Mouse (Mus musculus) midbrain, postnatal 0 days (tissue): ENCODE data around the gene Cox4i2. TPM values are rescaled to one million over a fixed set of nuclear protein-coding genes. Genes with fewer than 3 reads are reported as not detected.

Experiments used
- ATAC-seq: fragments of 200-750 bp; cut with Nextera tagmentation; 2 replicates; pipeline ENCODE4 v1.8.0; 2017; ENCODE audit warnings: moderate number of reproducible peaks, mild to moderate bottlenecking, moderate TSS enrichment, moderate library complexity; ENCODE audit not compliant: low FRiP score
- DNase-seq: peaks from one replicate; pipeline ENCODE4 v3.0.0-alpha.2; 2015; ENCODE audit warnings: low spot score
- H3K27ac ChIP-seq: fragments of 300-500 bp; sonication (generic); 2 replicates; pipeline ENCODE4 v1.5.1; 2014; ENCODE audit warnings: low read depth, mild to moderate bottlenecking, low read length, mixed read lengths
- H3K27me3 ChIP-seq: fragments of 300-500 bp; sonication (generic); 2 replicates; pipeline ENCODE4 v1.6.1; 2014; ENCODE audit warnings: low read length, control low read depth, mixed read lengths; ENCODE audit not compliant: insufficient read depth
- H3K36me3 ChIP-seq: fragments of 300-500 bp; sonication (generic); 2 replicates; pipeline ENCODE4 v1.6.1; 2014; ENCODE audit warnings: low read length, control low read depth, mixed read lengths; ENCODE audit not compliant: insufficient read depth
- H3K4me1 ChIP-seq: fragments of 300-500 bp; sonication (generic); 2 replicates; pipeline ENCODE4 v1.6.1; 2014; ENCODE audit warnings: mild to moderate bottlenecking, control low read depth, antibody characterized with exemption, low read length, mixed read lengths; ENCODE audit not compliant: insufficient read depth
- H3K4me2 ChIP-seq: fragments of 300-500 bp; sonication (generic); 2 replicates; pipeline ENCODE4 v1.6.1; 2014; ENCODE audit warnings: low read depth, mild to moderate bottlenecking, low read length, mixed read lengths; ENCODE audit not compliant: poor library complexity, severe bottlenecking
- H3K4me3 ChIP-seq: fragments of 300-500 bp; sonication (generic); 2 replicates; pipeline ENCODE4 v1.5.1; 2014; ENCODE audit warnings: low read depth, mild to moderate bottlenecking, low read length, moderate library complexity
- H3K9ac ChIP-seq: fragments of 300-500 bp; sonication (generic); replicated peaks from 2 replicates; pipeline ENCODE4 v1.6.1; 2014; ENCODE audit warnings: mild to moderate bottlenecking, low read length, moderate library complexity, mixed read lengths; ENCODE audit not compliant: poor library complexity, severe bottlenecking
- H3K9me3 ChIP-seq: fragments of 300-500 bp; sonication (generic); 2 replicates; pipeline ENCODE4 v1.6.1; 2016; ENCODE audit warnings: low read length, control low read depth
- CTCF ChIP-seq: IDR thresholded peaks from 2 replicates; pipeline ENCODE4 v1.5.1; 2016; ENCODE audit warnings: antibody characterized with exemption, mild to moderate bottlenecking
- WGBS: fragments of 180-500 bp; shearing (Covaris S2); extraction: QIAGEN DNeasy Blood & Tissue Kit; methylation state at CpG from one replicate; pipeline ENCODE4 v1.1.7; 2014; 5-methylcytosine and 5-hydroxymethylcytosine counted together
- polyA plus RNA-seq: library from polyadenylated mRNA; unstranded; fragments of >200 nt; fragmentation: Nextera tagmentation; extraction: Ambion mirVana; gene quantifications from 2 replicates; pipeline ENCODE4 v1.2.1, GENCODE M21; 2015
- total RNA-seq: library from RNA; depleted of rRNA; stranded (reverse); fragments of >200 nt; gene quantifications from 2 replicates; pipeline ENCODE4 v1.2.3, GENCODE M21; 2014

Cox4i2 gene
- total and polyA plus RNA-seq, 2 experiments from 2014 or later = 2.0 to 3.3 TPM

- DNase-seq (no peak), ATAC-seq (no peak)
- no peak for TF ChIP-seq CTCF
- Histone ChIP-seq H3K4me1 (peaks cover 5% of the 10 kb centered on the region; the same call in 1 of the 2 replicates), H3K4me2 (peak overlapping the region; percentile 51), H3K9ac (peak overlapping the region; percentile 63; the same call in 1 of the 2 replicates), H3K4me3 (no peak overlapping the region; the same call in 1 of the 2 replicates), H3K27me3 (no peaks in the 10 kb centered on the region), H3K36me3 (no peaks in the 10 kb centered on the region), H3K27ac (peak overlapping the region; percentile 38; the same call in 1 of the 2 replicates), H3K9me3 (no peaks in the 10 kb centered on the region)
- WGBS = 75% methylated on average over 3 of the region's 3 CpGs
These were observed 29.6 kb upstream of the Cox4i2 start for GRCm38 (mm10) chr2:152724332-152724723.

GRCm38 (mm10) chr2:152725178-152725750 is 28.7 kb upstream of the Cox4i2 start:
- Histone ChIP-seq H3K9ac (no peak overlapping the region), H3K27ac (no peak overlapping the region), H3K4me2 (no peak overlapping the region), H3K36me3 (no peaks in the 10 kb centered on the region), H3K4me1 (peaks cover 5% of the 10 kb centered on the region; the same call in 1 of the 2 replicates), H3K27me3 (no peaks in the 10 kb centered on the region), H3K4me3 (no peak overlapping the region), H3K9me3 (no peaks in the 10 kb centered on the region)
- no peak for DNase-seq
- no peak for ATAC-seq
- 71% methylated on average over 15 of the region's 15 CpGs for WGBS
- TF ChIP-seq CTCF = no peak

GRCm38 (mm10) chr2:152726213-152726612 is 27.8 kb upstream of the Cox4i2 start:
- 92% methylated on average over 6 of the region's 6 CpGs for WGBS

GRCm38 (mm10) chr2:152726751-152727335 is 27.1 kb upstream of the Cox4i2 start:
- H3K27ac ChIP-seq = no peak overlapping the region
- H3K4me2 ChIP-seq = no peak overlapping the region
- no peaks in the 10 kb centered on the region for H3K9me3 ChIP-seq
- no peak for TF ChIP-seq CTCF
- no peak for DNase-seq
- WGBS = 79% methylated on average over 6 of the region's 6 CpGs
- no peaks in the 10 kb centered on the region for H3K27me3 ChIP-seq
- H3K9ac ChIP-seq = no peak overlapping the region
- no peak for ATAC-seq
- no peak overlapping the region for H3K4me3 ChIP-seq
- no peaks in the 10 kb centered on the region for H3K36me3 ChIP-seq
- H3K4me1 ChIP-seq = peaks cover 5% of the 10 kb centered on the region; the same call in 1 of the 2 replicates

More at GRCm38 (mm10) chr2:152726213-152726612, 27.8 kb upstream of the Cox4i2 start:
- Histone ChIP-seq H3K9me3 (no peaks in the 10 kb centered on the region), H3K4me2 (no peak overlapping the region), H3K36me3 (no peaks in the 10 kb centered on the region), H3K9ac (no peak overlapping the region), H3K4me1 (peaks cover 5% of the 10 kb centered on the region; the same call in 1 of the 2 replicates), H3K4me3 (no peak overlapping the region), H3K27me3 (no peaks in the 10 kb centered on the region), H3K27ac (no peak overlapping the region)
- TF ChIP-seq CTCF = no peak
- no peak for ATAC-seq
- no peak for DNase-seq

GRCm38 (mm10) chr2:152727795-152728510 is 26.0 kb upstream of the Cox4i2 start:
- no peak overlapping the region for H3K27ac ChIP-seq

GRCm38 (mm10) chr2:152728594-152728993 is 25.4 kb upstream of the Cox4i2 start:
- no peak for TF ChIP-seq CTCF
- H3K27ac ChIP-seq = no peak overlapping the region
- H3K27me3 ChIP-seq = no peaks in the 10 kb centered on the region
- H3K4me3 ChIP-seq = no peak overlapping the region
- peaks cover 5% of the 10 kb centered on the region; the same call in 1 of the 2 replicates for H3K4me1 ChIP-seq
- H3K4me2 ChIP-seq = no peak overlapping the region
- no peak overlapping the region for H3K9ac ChIP-seq
- DNase-seq (no peak), ATAC-seq (no peak)
- no peaks in the 10 kb centered on the region for H3K9me3 ChIP-seq
- H3K36me3 ChIP-seq = no peaks in the 10 kb centered on the region
- 88% methylated on average over 7 of the region's 7 CpGs for WGBS

More at GRCm38 (mm10) chr2:152727795-152728510, 26.0 kb upstream of the Cox4i2 start:
- Histone ChIP-seq H3K9me3 (no peaks in the 10 kb centered on the region), H3K4me1 (peaks cover 5% of the 10 kb centered on the region; the same call in 1 of the 2 replicates), H3K36me3 (no peaks in the 10 kb centered on the region), H3K27me3 (no peaks in the 10 kb centered on the region), H3K4me3 (no peak overlapping the region), H3K4me2 (no peak overlapping the region), H3K9ac (no peak overlapping the region)
- 82% methylated on average over 14 of the region's 14 CpGs for WGBS
- TF ChIP-seq CTCF = no peak
- no peak for ATAC-seq
- no peak for DNase-seq
